Mouse (Mus musculus): ENCODE measurements around the gene Tspan9.

GRCm38 (mm10) chr6:128137855-128138254, 5.5 kb downstream of the Tspan9 start:
- TF ChIP-seq CTCF (IDR thresholded peaks at IDR 0.05; ENCODE audit: insufficient read depth, low read length) (no peak), POLR2A (IDR thresholded peaks at IDR 0.05; ENCODE audit: borderline replicate concordance, extremely low read depth, low read depth, low read length) (no peak)
